Mouse (Mus musculus): Measurements from ENCODE around the gene Nhs. TPM values are rescaled to one million over a fixed set of nuclear protein-coding genes. Genes with fewer than 3 reads are reported as not detected.

Gene Nhs
- polyA plus RNA-seq, 1 experiment = 1.8 TPM

- DNase-seq = no peak
- H3K4me3 ChIP-seq (replicated peaks; ENCODE audit: insufficient read depth, low read depth, low read length) = no peak overlapping the region
- H3K27ac ChIP-seq (ENCODE audit: insufficient read depth, low read length) = no peak overlapping the region
- no peak for TF ChIP-seq CTCF (IDR thresholded peaks at IDR 0.05; ENCODE audit: borderline replicate concordance, insufficient read depth, low read depth, low read length)
- no peak for TF ChIP-seq POLR2A (IDR thresholded peaks at IDR 0.05; ENCODE audit: borderline replicate concordance, insufficient read depth, low read length)
- no peaks in the 10 kb centered on the region for H3K27me3 ChIP-seq (ENCODE audit: control insufficient read depth, insufficient read depth, low read length)
- WGBS = 79% methylated on average over 3 of the region's 3 CpGs
- no peaks in the 10 kb centered on the region; the same call in 1 of the 2 replicates for H3K4me1 ChIP-seq (ENCODE audit: control insufficient read depth, insufficient read depth, low read length)
These were observed 149.7 kb downstream of the Nhs start for GRCm38 (mm10) chrX:162009876-162010275.

GRCm38 (mm10) chrX:162003818-162004217 lies 155.7 kb downstream of the Nhs start:
- TF ChIP-seq CTCF (IDR thresholded peaks at IDR 0.05; ENCODE audit: borderline replicate concordance, insufficient read depth, low read depth, low read length) = no peak
- TF ChIP-seq POLR2A (IDR thresholded peaks at IDR 0.05; ENCODE audit: borderline replicate concordance, insufficient read depth, low read length) = no peak
- H3K4me1 ChIP-seq (ENCODE audit: control insufficient read depth, insufficient read depth, low read length) = no peaks in the 10 kb centered on the region; the same call in 1 of the 2 replicates
- no peaks in the 10 kb centered on the region for H3K27me3 ChIP-seq (ENCODE audit: control insufficient read depth, insufficient read depth, low read length)
- no peak overlapping the region for H3K4me3 ChIP-seq (replicated peaks; ENCODE audit: insufficient read depth, low read depth, low read length)
- WGBS = 58% methylated on average over 1 of the region's 1 CpGs
- no peak for DNase-seq
- no peak overlapping the region for H3K27ac ChIP-seq (ENCODE audit: insufficient read depth, low read length)

GRCm38 (mm10) chrX:161998876-161999275 lies 160.7 kb downstream of the Nhs start:
- H3K27me3 ChIP-seq (ENCODE audit: control insufficient read depth, insufficient read depth, low read length) = no peaks in the 10 kb centered on the region
- DNase-seq = no peak
- WGBS = 86% methylated on average over 3 of the region's 3 CpGs
- no peak for TF ChIP-seq CTCF (IDR thresholded peaks at IDR 0.05; ENCODE audit: borderline replicate concordance, insufficient read depth, low read depth, low read length)
- TF ChIP-seq POLR2A (IDR thresholded peaks at IDR 0.05; ENCODE audit: borderline replicate concordance, insufficient read depth, low read length) = no peak
- H3K27ac ChIP-seq (ENCODE audit: insufficient read depth, low read length) = no peak overlapping the region
- H3K4me1 ChIP-seq (ENCODE audit: control insufficient read depth, insufficient read depth, low read length) = no peaks in the 10 kb centered on the region
- no peak overlapping the region for H3K4me3 ChIP-seq (replicated peaks; ENCODE audit: insufficient read depth, low read depth, low read length)

GRCm38 (mm10) chrX:161997170-161997795 lies 162.2 kb downstream of the Nhs start:
- Histone ChIP-seq H3K4me1 (ENCODE audit: control insufficient read depth, insufficient read depth, low read length) (no peaks in the 10 kb centered on the region), H3K4me3 (replicated peaks; ENCODE audit: insufficient read depth, low read depth, low read length) (no peak overlapping the region), H3K27ac (ENCODE audit: insufficient read depth, low read length) (no peak overlapping the region), H3K27me3 (ENCODE audit: control insufficient read depth, insufficient read depth, low read length) (no peaks in the 10 kb centered on the region)
- DNase-seq = no peak
- no peak for TF ChIP-seq POLR2A (IDR thresholded peaks at IDR 0.05; ENCODE audit: borderline replicate concordance, insufficient read depth, low read length)
- no peak for TF ChIP-seq CTCF (IDR thresholded peaks at IDR 0.05; ENCODE audit: borderline replicate concordance, insufficient read depth, low read depth, low read length)
- WGBS = 58% methylated on average over 2 of the region's 2 CpGs

- 75% methylated on average over 1 of the region's 1 CpGs for WGBS
- Histone ChIP-seq H3K27ac (ENCODE audit: insufficient read depth, low read length) (no peak overlapping the region), H3K4me1 (ENCODE audit: control insufficient read depth, insufficient read depth, low read length) (no peaks in the 10 kb centered on the region), H3K4me3 (replicated peaks; ENCODE audit: insufficient read depth, low read depth, low read length) (no peak overlapping the region), H3K27me3 (ENCODE audit: control insufficient read depth, insufficient read depth, low read length) (no peaks in the 10 kb centered on the region)
- TF ChIP-seq POLR2A (IDR thresholded peaks at IDR 0.05; ENCODE audit: borderline replicate concordance, insufficient read depth, low read length) (no peak), CTCF (IDR thresholded peaks at IDR 0.05; ENCODE audit: borderline replicate concordance, insufficient read depth, low read depth, low read length) (no peak)
- DNase-seq = no peak
These were observed 169.4 kb downstream of the Nhs start for GRCm38 (mm10) chrX:161990171-161990570.

- Histone ChIP-seq H3K4me1 (ENCODE audit: control insufficient read depth, insufficient read depth, low read length) (no peaks in the 10 kb centered on the region), H3K27me3 (ENCODE audit: control insufficient read depth, insufficient read depth, low read length) (no peaks in the 10 kb centered on the region), H3K4me3 (replicated peaks; ENCODE audit: insufficient read depth, low read depth, low read length) (no peak overlapping the region), H3K27ac (ENCODE audit: insufficient read depth, low read length) (no peak overlapping the region)
- DNase-seq = no peak
- WGBS = 70% methylated on average over 6 of the region's 6 CpGs
- TF ChIP-seq POLR2A (IDR thresholded peaks at IDR 0.05; ENCODE audit: borderline replicate concordance, insufficient read depth, low read length) = no peak
- TF ChIP-seq CTCF (IDR thresholded peaks at IDR 0.05; ENCODE audit: borderline replicate concordance, insufficient read depth, low read depth, low read length) = no peak
These were observed 174.6 kb downstream of the Nhs start for GRCm38 (mm10) chrX:161984961-161985360.

- no peak for DNase-seq
- TF ChIP-seq CTCF (IDR thresholded peaks at IDR 0.05; ENCODE audit: borderline replicate concordance, insufficient read depth, low read depth, low read length) = no peak
- TF ChIP-seq POLR2A (IDR thresholded peaks at IDR 0.05; ENCODE audit: borderline replicate concordance, insufficient read depth, low read length) = no peak
- WGBS = 49% methylated on average over 6 of the region's 6 CpGs
- no peak overlapping the region for H3K4me3 ChIP-seq (replicated peaks; ENCODE audit: insufficient read depth, low read depth, low read length)
- no peaks in the 10 kb centered on the region for H3K27me3 ChIP-seq (ENCODE audit: control insufficient read depth, insufficient read depth, low read length)
- H3K4me1 ChIP-seq (ENCODE audit: control insufficient read depth, insufficient read depth, low read length) = no peaks in the 10 kb centered on the region
- H3K27ac ChIP-seq (ENCODE audit: insufficient read depth, low read length) = no peak overlapping the region
These were observed 178.1 kb downstream of the Nhs start for GRCm38 (mm10) chrX:161981399-161981798.

- no peaks in the 10 kb centered on the region for H3K4me1 ChIP-seq (ENCODE audit: control insufficient read depth, insufficient read depth, low read length)
- TF ChIP-seq CTCF (IDR thresholded peaks at IDR 0.05; ENCODE audit: borderline replicate concordance, insufficient read depth, low read depth, low read length) (no peak), POLR2A (IDR thresholded peaks at IDR 0.05; ENCODE audit: borderline replicate concordance, insufficient read depth, low read length) (no peak)
- H3K27ac ChIP-seq (ENCODE audit: insufficient read depth, low read length) = no peak overlapping the region
- H3K4me3 ChIP-seq (replicated peaks; ENCODE audit: insufficient read depth, low read depth, low read length) = no peak overlapping the region
- DNase-seq = no peak
- no peaks in the 10 kb centered on the region for H3K27me3 ChIP-seq (ENCODE audit: control insufficient read depth, insufficient read depth, low read length)
These were observed 179.6 kb downstream of the Nhs start for GRCm38 (mm10) chrX:161979946-161980345.

Data from cerebellum, adult 2 months (tissue).